In genomic region chr5:138255353-138256093, GRCm38 (mm10) we compare ENCODE assay signal across 8 mouse cellular contexts. TPM values are rescaled to one million over a fixed set of nuclear protein-coding genes. Genes with fewer than 3 reads are reported as not detected.
DNase-seq lines count a peak whose midpoint lies in the region; ATAC-seq and TF ChIP-seq lines count a peak whose summit lies in the region.

TSS of gene Lamtor4 (plus strand) at chr5:138255482.

- DNase-seq in ZHBTc4 (ENCODE audit: low read depth, low spot score): peak; percentile 99
- peak; percentile 96 for DNase-seq in gastrocnemius, adult 2 months
- peak; percentile 98 for DNase-seq in hindbrain, postnatal 0 days (ENCODE audit: low spot score)
- DNase-seq in left cerebral cortex, adult 2 months (ENCODE audit: extremely low spot score in 1 of 2, low spot score in 2 of 2): peak; percentile 89 to 95
- DNase-seq in right cerebral cortex, adult 2 months (ENCODE audit: low spot score in 2 of 2): peak; percentile 96 to 97
- DNase-seq in urinary bladder, postnatal 14 days (ENCODE audit: low spot score): peak; percentile 95

- H3K4me2 ChIP-seq in hindbrain, postnatal 0 days (ENCODE audit: low read depth, low read length): peak within 1 kb of the TSS; percentile 91

- intact Hi-C loops in gastrocnemius, adult 2 months (cut with DNase I): no loop called here
- intact Hi-C loops in left cerebral cortex, adult 2 months (cut with DNase I): no loop called here

- H3K36me3 ChIP-seq in hindbrain, postnatal 0 days (ENCODE audit: insufficient read depth, low read length): peaks cover 12% of the 10 kb centered on the region

- no peaks in the 10 kb centered on the region for H3K27me3 ChIP-seq in hindbrain, postnatal 0 days (ENCODE audit: insufficient read depth, low read length)

- under 1% methylated on average over 38 of the region's 38 CpGs for WGBS in hindbrain, postnatal 0 days

- ATAC-seq in common myeloid progenitor, adult 5-6 weeks (replicated peaks; ENCODE audit: low read depth, poor library complexity, severe bottlenecking): peak; percentile 87
- peak; percentile 100 for ATAC-seq in hindbrain, postnatal 0 days
- ATAC-seq in megakaryocyte, adult 5-6 weeks (ENCODE audit: poor library complexity, severe bottlenecking): peak; percentile 82

- peak; percentile 19; the same call in 1 of the 2 replicates for TF ChIP-seq CTCF in gastrocnemius, adult 2 months (IDR thresholded peaks at IDR 0.05)
- peak; percentile 55 for TF ChIP-seq CTCF in hindbrain, postnatal 0 days (IDR thresholded peaks at IDR 0.05; ENCODE audit: low read depth)
- no peak; the same call in 1 of the 2 replicates for TF ChIP-seq CTCF in left cerebral cortex, adult 2 months (IDR thresholded peaks at IDR 0.05)

- peak within 1 kb of the TSS; percentile 59 for H3K9ac ChIP-seq in hindbrain, postnatal 0 days (replicated peaks; ENCODE audit: low read length)

- peak within 1 kb of the TSS; percentile 96 for H3K4me3 ChIP-seq in gastrocnemius, adult 2 months
- H3K4me3 ChIP-seq in hindbrain, postnatal 0 days (ENCODE audit: low read length): peak within 1 kb of the TSS; percentile 51
- peak within 1 kb of the TSS; percentile 68 for H3K4me3 ChIP-seq in left cerebral cortex, adult 2 months

- no peaks in the 10 kb centered on the region for H3K9me3 ChIP-seq in hindbrain, postnatal 0 days (ENCODE audit: low read length)

- H3K27ac ChIP-seq in gastrocnemius, adult 2 months: peak within 1 kb of the TSS; percentile 93
- peak within 1 kb of the TSS; percentile 85 for H3K27ac ChIP-seq in hindbrain, postnatal 0 days
- H3K27ac ChIP-seq in left cerebral cortex, adult 2 months: peak within 1 kb of the TSS; percentile 95

- H3K4me1 ChIP-seq in hindbrain, postnatal 0 days (ENCODE audit: insufficient read depth, low read length): peaks cover 6% of the 10 kb centered on the region

RNA-seq across cellular contexts. Expression of gene Lamtor4, which starts in this region (rescaled TPM):
- total RNA-seq in common myeloid progenitor, adult 5-6 weeks (2017): 31.0 and 43.3 TPM in 2 replicates
- 10 to 100 TPM; 51.7 to 53.8 TPM for total RNA-seq in gastrocnemius, adult 2 months (2021)
- total RNA-seq in hindbrain, postnatal 0 days (2014; rRNA removed): 65.7 and 80.3 TPM in 2 replicates
- 107 and 110 TPM in 2 replicates for polyA plus RNA-seq in hindbrain, postnatal 0 days (2015; fragmentation: Nextera tagmentation; extraction: Ambion mirVana)
- total RNA-seq in left cerebral cortex, adult 2 months (2021): 10 to 100 TPM; 47.7 to 49.6 TPM
- 187 and 189 TPM in 2 replicates for total RNA-seq in megakaryocyte, adult 5-6 weeks (2015)
- 97.6 and 122 TPM in 2 replicates for total RNA-seq in megakaryocyte, adult 5-6 weeks (2017)

Comparison
In these comparisons a context has a peak if more than half of its experiments do, and no peak if none do; other contexts are left out.
1. Peak in every context shown above with its lines: DNase-seq, ATAC-seq, H3K4me3 ChIP-seq and H3K27ac ChIP-seq.